Mouse (Mus musculus) midbrain, embryonic 11.5 days (tissue): ENCODE data around the gene A730061H03Rik. TPM values are rescaled to one million over a fixed set of nuclear protein-coding genes. Genes with fewer than 3 reads are reported as not detected.

ENCODE experiments used
- ATAC-seq: fragments of 200-750 bp; cut with Nextera tagmentation; 2 replicates; pipeline ENCODE4 v1.8.0; 2017; ENCODE audit warnings: moderate TSS enrichment, moderate library complexity; ENCODE audit not compliant: low FRiP score
- DNase-seq: peaks from one replicate; pipeline ENCODE4 v3.0.0; 2015; ENCODE audit warnings: low spot score; ENCODE audit errors: missing footprints
- H3K27ac ChIP-seq: fragments of 300-500 bp; sonication (generic); 2 replicates; pipeline ENCODE4 v1.5.1; 2014; ENCODE audit warnings: low read depth, low read length
- H3K27me3 ChIP-seq: fragments of 300-500 bp; sonication (generic); 2 replicates; pipeline ENCODE4 v1.6.1; 2014; ENCODE audit warnings: mild to moderate bottlenecking, low read length, moderate library complexity, mixed read lengths; ENCODE audit not compliant: control insufficient read depth, insufficient read depth
- H3K36me3 ChIP-seq: fragments of 300-500 bp; sonication (generic); 2 replicates; pipeline ENCODE4 v1.6.1; 2014; ENCODE audit warnings: mild to moderate bottlenecking, low read length, moderate library complexity, mixed read lengths; ENCODE audit not compliant: control insufficient read depth, insufficient read depth
- H3K4me1 ChIP-seq: fragments of 300-500 bp; sonication (generic); 2 replicates; pipeline ENCODE4 v1.6.1; 2014; ENCODE audit warnings: low read length; ENCODE audit not compliant: control insufficient read depth, insufficient read depth
- H3K4me2 ChIP-seq: fragments of 300-500 bp; sonication (generic); 2 replicates; pipeline ENCODE4 v1.6.1; 2014; ENCODE audit warnings: mild to moderate bottlenecking, moderate library complexity
- H3K4me3 ChIP-seq: fragments of 300-500 bp; sonication (generic); 2 replicates; pipeline ENCODE4 v1.5.1; 2014; ENCODE audit warnings: low read depth, low read length
- H3K9ac ChIP-seq: fragments of 300-500 bp; sonication (generic); 2 replicates; pipeline ENCODE4 v1.6.1; 2014; ENCODE audit warnings: low read length
- H3K9me3 ChIP-seq: fragments of 300-500 bp; sonication (generic); 2 replicates; pipeline ENCODE4 v1.6.1; 2016; ENCODE audit warnings: low read length; ENCODE audit not compliant: control insufficient read depth
- WGBS: fragments of 180-500 bp; shearing (Covaris S2); extraction: QIAGEN DNeasy Blood & Tissue Kit; methylation state at CpG from one replicate; pipeline ENCODE4 v1.1.7; 2014; 5-methylcytosine and 5-hydroxymethylcytosine counted together
- polyA plus RNA-seq: library from polyadenylated mRNA; unstranded; fragments of >200 nt; fragmentation: Nextera tagmentation; extraction: Ambion mirVana; gene quantifications from 2 replicates; pipeline ENCODE4 v1.2.1, GENCODE M21; 2014

The A730061H03Rik gene
- polyA plus RNA-seq, 1 experiment from 2014 or later = 0.92 TPM

DNA sequence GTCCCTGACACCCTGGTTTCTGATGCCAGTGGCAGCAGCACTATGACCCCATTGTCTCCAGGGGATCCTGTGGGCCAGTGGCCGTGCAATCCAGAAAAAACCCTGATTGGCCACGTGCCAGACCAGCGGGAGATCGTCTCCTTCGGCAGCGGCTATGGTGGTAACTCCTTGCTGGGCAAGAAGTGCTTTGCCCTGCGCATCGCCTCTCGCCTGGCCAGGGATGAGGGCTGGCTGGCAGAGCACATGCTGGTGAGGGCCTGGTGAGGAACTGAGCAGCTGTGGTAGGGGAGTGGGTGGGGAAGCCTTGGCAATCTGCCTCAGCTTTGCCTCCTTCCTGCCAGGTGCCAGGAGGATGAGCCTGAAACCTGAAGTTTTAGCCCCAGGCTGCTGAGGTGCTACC, 15.9 kb downstream of the A730061H03Rik start:
- Histone ChIP-seq H3K4me2 (no peak overlapping the region), H3K27ac (no peak overlapping the region), H3K27me3 (no peaks in the 10 kb centered on the region), H3K9me3 (no peaks in the 10 kb centered on the region), H3K4me3 (no peak overlapping the region), H3K4me1 (peaks cover 9% of the 10 kb centered on the region; the same call in 1 of the 2 replicates), H3K9ac (no peak overlapping the region), H3K36me3 (no peaks in the 10 kb centered on the region; the same call in 1 of the 2 replicates)
- 91% methylated on average over 9 of the region's 9 CpGs for whole genome bisulfite sequencing
- ATAC-seq = no peak
- DNase-seq = no peak

DNA sequence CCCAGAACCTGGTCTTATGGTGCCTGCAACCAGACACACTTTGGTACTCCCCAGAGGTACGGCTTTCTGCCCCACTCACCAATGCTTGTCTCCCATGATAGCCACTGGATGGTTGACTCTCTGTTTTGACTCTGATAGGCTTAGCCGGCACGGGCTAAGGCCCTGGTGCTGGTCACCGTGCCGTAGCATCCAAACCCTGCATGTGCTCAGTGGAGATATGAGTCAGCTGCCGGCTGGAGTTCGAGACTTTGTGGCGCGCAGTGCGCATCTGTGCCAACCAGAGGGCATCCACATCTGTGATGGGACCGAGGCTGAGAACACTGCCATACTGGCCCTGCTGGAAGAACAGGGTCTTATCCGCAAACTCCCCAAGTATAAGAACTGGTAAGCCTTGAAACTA, 17.9 kb downstream of the A730061H03Rik start:
- H3K27ac ChIP-seq = no peak overlapping the region
- H3K9me3 ChIP-seq = no peaks in the 10 kb centered on the region
- H3K27me3 ChIP-seq = no peaks in the 10 kb centered on the region
- no peak overlapping the region for H3K4me2 ChIP-seq
- WGBS = 95% methylated on average over 12 of the region's 12 CpGs
- H3K9ac ChIP-seq = no peak overlapping the region
- no peak overlapping the region for H3K4me3 ChIP-seq
- H3K4me1 ChIP-seq = peaks cover 9% of the 10 kb centered on the region; the same call in 1 of the 2 replicates
- no peaks in the 10 kb centered on the region; the same call in 1 of the 2 replicates for H3K36me3 ChIP-seq
- no peak for ATAC-seq
- no peak for DNase-seq

DNA sequence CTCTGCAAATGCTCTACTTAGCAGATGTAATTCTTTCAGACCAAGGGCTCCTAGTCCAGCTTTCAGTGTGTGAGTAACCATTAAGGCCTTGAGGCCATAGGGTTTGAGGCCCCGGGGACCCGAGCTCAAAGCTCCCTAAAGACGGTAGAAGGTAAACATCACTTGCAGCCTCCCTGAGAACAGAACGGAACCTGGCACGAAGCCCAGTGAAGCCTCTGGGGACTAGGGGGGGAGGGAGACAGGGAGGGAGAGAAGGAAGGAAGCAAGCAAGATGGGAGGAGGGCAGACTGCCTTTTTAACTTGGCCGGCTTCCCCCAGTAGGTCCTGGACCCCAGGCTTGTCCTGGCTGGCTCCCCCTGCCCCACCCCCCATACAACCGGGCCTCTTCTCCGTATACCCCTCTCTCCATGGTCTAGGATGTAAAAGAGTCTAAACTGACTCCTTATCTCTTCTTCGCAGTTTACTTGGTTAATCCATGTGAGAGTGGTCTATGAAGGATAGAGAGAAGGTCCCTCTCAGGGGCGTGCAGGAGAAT, 19.4 kb downstream of the A730061H03Rik start:
- ATAC-seq = peak; percentile 4; the same call in 1 of the 2 replicates
- H3K4me1 ChIP-seq = peaks cover 9% of the 10 kb centered on the region; the same call in 1 of the 2 replicates
- WGBS = 9% methylated on average over 10 of the region's 10 CpGs
- H3K27me3 ChIP-seq = no peaks in the 10 kb centered on the region
- H3K9ac ChIP-seq = peak overlapping the region; percentile 43
- 0 out of 2 replicates have a peak overlapping the region, but pooled peaks have one; percentile 1 for H3K27ac ChIP-seq
- no peaks in the 10 kb centered on the region; the same call in 1 of the 2 replicates for H3K36me3 ChIP-seq
- peak; percentile 92 for DNase-seq
- peak overlapping the region; percentile 31 for H3K4me3 ChIP-seq
- H3K4me2 ChIP-seq = peak overlapping the region; percentile 54
- H3K9me3 ChIP-seq = no peaks in the 10 kb centered on the region

DNA sequence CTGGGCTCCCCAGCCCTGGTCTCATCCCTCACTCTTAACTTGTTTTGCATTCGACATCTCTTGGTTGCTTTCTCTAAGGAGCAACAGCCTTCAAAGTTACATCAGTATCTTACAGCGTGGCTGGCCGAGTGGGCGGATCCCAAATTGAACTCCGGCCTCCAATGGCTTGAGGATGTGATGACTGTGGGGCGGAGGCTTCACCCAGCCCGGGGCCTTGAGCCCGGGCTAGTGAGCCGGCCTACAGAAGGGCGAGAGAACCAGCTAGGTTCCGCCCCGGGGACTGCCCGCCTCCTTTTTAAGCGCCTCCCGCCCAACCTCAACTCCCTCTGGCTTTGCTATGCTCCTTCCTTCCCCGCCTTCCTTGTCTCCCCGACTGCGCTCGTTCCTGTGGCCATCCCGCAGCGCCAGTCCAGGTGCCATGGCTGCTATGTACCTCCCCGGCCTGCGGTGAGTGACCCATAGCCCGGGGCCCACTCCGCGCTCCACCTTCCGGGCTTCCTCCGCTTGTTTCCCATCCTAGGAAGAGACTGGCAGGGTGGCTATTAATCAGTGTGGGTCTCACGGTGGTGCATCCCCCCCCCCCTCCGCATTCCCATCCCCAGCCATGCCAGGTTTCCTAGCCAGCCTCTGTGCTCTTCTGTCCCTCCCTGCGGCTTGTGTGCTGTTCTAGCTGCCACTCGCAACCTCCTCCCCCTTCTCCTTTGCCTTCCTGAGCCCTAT, 20.0 kb downstream of the A730061H03Rik start, which contains the start of gene Pck2:
Gene Pck2 (plus strand): TSS at position 200 of the 720 bp plus-strand sequence.
- peak within 1 kb of the TSS; percentile 31 for H3K4me3 ChIP-seq
- under 1% methylated on average over 32 of the region's 32 CpGs for WGBS
- peaks cover 9% of the 10 kb centered on the region; the same call in 1 of the 2 replicates for H3K4me1 ChIP-seq
- peak within 1 kb of the TSS; percentile 43 for H3K9ac ChIP-seq
- 0 out of 2 replicates have a peak within 1 kb of the TSS, but pooled peaks have one; percentile 1 for H3K27ac ChIP-seq
- H3K9me3 ChIP-seq = no peaks in the 10 kb centered on the region
- peak within 1 kb of the TSS; percentile 54 for H3K4me2 ChIP-seq
- H3K27me3 ChIP-seq = no peaks in the 10 kb centered on the region
- DNase-seq (peak; percentile 95), ATAC-seq (peak; percentile 89)
- H3K36me3 ChIP-seq = no peaks in the 10 kb centered on the region; the same call in 1 of the 2 replicates

DNA sequence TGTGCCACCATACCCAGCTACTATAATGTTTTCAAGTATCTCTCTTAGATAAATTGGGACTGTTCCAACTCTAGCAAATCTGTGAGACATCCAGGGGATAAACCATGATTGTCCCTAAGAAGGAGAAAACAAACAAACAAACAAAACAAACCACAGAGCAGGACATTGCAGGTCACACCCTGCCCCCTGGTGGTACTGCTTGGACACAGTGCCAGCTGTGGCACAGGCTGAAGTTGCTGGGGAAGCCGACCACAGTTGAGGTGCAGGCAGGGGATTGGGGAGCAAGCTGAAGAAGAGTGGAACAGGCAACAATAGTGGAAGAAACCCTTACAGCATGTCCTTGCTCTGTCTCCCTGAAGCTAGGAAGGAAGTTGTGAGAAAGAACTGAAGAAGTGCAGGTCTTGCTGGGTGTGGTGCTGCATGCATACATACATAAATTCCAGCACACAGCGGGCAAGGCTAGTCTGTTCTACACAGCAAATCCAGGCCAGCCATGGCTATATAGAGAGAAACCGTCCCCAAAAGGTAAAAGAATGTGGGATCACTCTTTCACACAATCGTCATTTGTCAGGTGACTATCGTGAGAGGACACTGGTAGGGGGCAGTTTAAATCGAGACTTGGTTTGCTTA, 24.0 kb downstream of the A730061H03Rik start:
- H3K9ac ChIP-seq = no peak overlapping the region
- H3K36me3 ChIP-seq = no peaks in the 10 kb centered on the region
- no peaks in the 10 kb centered on the region for H3K9me3 ChIP-seq
- H3K4me2 ChIP-seq = no peak overlapping the region
- ATAC-seq = no peak
- WGBS = 57% methylated on average over 6 of the region's 6 CpGs
- no peak overlapping the region for H3K27ac ChIP-seq
- H3K4me1 ChIP-seq = peaks cover 8% of the 10 kb centered on the region; the same call in 1 of the 2 replicates
- no peaks in the 10 kb centered on the region for H3K27me3 ChIP-seq
- no peak overlapping the region for H3K4me3 ChIP-seq
- no peak for DNase-seq

DNA sequence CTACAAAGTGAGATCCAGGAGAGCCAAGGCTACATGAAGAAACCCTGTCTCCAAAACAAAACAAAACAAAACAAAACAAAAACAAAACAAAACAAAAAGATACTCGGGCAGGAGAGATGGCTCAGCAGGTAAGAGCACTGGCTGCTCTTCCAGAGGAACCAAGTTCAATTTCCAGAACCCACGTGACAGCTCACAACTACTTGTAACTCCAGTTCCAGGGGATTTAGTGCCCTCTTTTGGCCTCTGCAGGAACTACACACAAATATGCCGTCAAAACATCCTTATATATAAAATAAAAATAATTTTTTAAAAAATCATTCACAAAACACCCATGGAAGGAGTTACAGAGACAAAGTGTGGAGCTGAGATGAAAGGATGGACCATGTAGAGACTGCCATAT, 32.3 kb downstream of the A730061H03Rik start:
- no peak overlapping the region for H3K4me3 ChIP-seq
- no peak overlapping the region for H3K27ac ChIP-seq
- H3K9me3 ChIP-seq = no peaks in the 10 kb centered on the region
- ATAC-seq (no peak), DNase-seq (no peak)
- no peaks in the 10 kb centered on the region for H3K4me1 ChIP-seq
- no peak overlapping the region for H3K9ac ChIP-seq
- H3K27me3 ChIP-seq = no peaks in the 10 kb centered on the region
- no peaks in the 10 kb centered on the region for H3K36me3 ChIP-seq
- 21% methylated on average over 3 of the region's 3 CpGs for WGBS
- H3K4me2 ChIP-seq = no peak overlapping the region

DNA sequence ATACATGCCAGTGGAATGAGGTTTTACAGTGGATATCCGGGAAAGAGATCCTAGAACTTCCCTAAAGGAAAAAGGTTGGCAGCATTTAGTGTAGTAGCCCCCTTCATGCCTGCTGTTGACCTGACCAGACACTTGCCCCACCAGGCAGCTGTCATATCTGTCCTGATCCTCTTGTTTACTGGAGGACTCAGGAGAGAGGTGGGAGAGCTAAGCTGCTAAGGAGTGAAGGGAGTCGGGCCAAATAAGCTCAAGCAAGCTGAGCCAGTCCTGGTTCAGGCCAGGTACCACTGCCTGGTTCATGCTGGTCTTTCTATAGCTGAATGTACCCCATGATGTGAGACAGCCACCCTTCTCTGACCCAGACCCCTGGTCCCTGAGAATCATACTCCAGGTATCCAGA, 33.5 kb downstream of the A730061H03Rik start:
- H3K27me3 ChIP-seq = peaks cover 4% of the 10 kb centered on the region; the same call in 1 of the 2 replicates
- ATAC-seq = no peak
- no peak overlapping the region for H3K4me3 ChIP-seq
- DNase-seq = no peak
- H3K27ac ChIP-seq = no peak overlapping the region
- no peaks in the 10 kb centered on the region for H3K4me1 ChIP-seq
- H3K36me3 ChIP-seq = no peaks in the 10 kb centered on the region
- H3K9me3 ChIP-seq = no peaks in the 10 kb centered on the region
- 94% methylated on average over 2 of the region's 2 CpGs for WGBS
- H3K4me2 ChIP-seq = no peak overlapping the region
- no peak overlapping the region for H3K9ac ChIP-seq

DNA sequence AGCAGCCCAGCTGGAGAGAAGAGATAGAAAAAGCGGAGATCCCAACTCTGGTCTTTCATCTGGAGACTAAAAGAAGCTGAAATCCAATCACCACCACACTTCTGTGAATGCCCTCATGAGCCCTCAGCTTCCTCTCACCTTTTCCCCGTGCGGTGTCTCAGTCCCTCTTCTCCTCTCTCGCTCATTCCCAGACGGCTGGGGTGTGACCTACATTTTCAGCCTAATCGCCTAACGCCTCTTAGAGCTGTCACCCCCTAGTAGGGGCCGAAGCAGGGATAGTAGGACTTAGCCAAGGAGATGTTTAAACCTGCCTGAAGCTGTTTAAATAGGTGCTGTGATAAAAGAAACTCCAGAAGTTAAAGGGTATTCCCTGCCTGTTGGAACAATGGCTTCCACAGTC, 35.4 kb downstream of the A730061H03Rik start, which contains the start of gene Nrl:
Gene Nrl (minus strand): TSS at position 197 of the 400 bp plus-strand sequence.
- H3K4me1 ChIP-seq = peaks cover 2% of the 10 kb centered on the region; the same call in 1 of the 2 replicates
- ATAC-seq (no peak), DNase-seq (no peak)
- H3K4me3 ChIP-seq = no peak within 1 kb of the TSS
- no peak within 1 kb of the TSS for H3K4me2 ChIP-seq
- WGBS = 42% methylated on average over 8 of the region's 8 CpGs
- H3K36me3 ChIP-seq = no peaks in the 10 kb centered on the region
- H3K9me3 ChIP-seq = no peaks in the 10 kb centered on the region
- no peak within 1 kb of the TSS for H3K27ac ChIP-seq
- H3K9ac ChIP-seq = no peak within 1 kb of the TSS
- H3K27me3 ChIP-seq = peaks cover 4% of the 10 kb centered on the region; the same call in 1 of the 2 replicates
